Comparison of ENCODE assay signal across 26 mouse cellular contexts in genomic region chr2:135362948-135363347, GRCm38 (mm10).
A peak's percentile ranks its signal among the peaks of the same experiment; 100 is the strongest.
DNase-seq lines count a peak whose midpoint lies in the region; ATAC-seq and TF ChIP-seq lines count a peak whose summit lies in the region.
"Had no signal": no experiment of that assay in that cellular context is flagged by ENCODE, and none has a peak within 500 bp of the region (broad histone marks: within the 10 kb centered on the region; RNA-seq: fewer than 3 reads in every experiment).

No protein-coding gene starts in this region.

- no peaks in the 10 kb centered on the region for H3K79me2 ChIP-seq in C2C12 (ENCODE audit: control insufficient read depth, insufficient read depth)

- WGBS in midbrain, embryonic 10.5 days, result 90% methylated on average over 5 of the region's 5 CpGs
- 89% methylated on average over 5 of the region's 5 CpGs for WGBS in hindbrain, embryonic 14.5 days

- H3K4me1 ChIP-seq in midbrain, embryonic 10.5 days, result no peaks in the 10 kb centered on the region
- no peaks in the 10 kb centered on the region for H3K4me1 ChIP-seq in hindbrain, embryonic 14.5 days (replicated peaks; ENCODE audit: control insufficient read depth, insufficient read depth, low read length)
- H3K4me1 ChIP-seq: embryonic facial prominence, embryonic 13.5 days; embryonic facial prominence, embryonic 15.5 days; forebrain, embryonic 10.5 days; forebrain, embryonic 12.5 days had no signal

- H3K4me2 ChIP-seq in hindbrain, embryonic 14.5 days (replicated peaks), result no peak overlapping the region
- H3K4me2 ChIP-seq: embryonic facial prominence, embryonic 13.5 days; embryonic facial prominence, embryonic 15.5 days; forebrain, embryonic 12.5 days had no signal

- no peak overlapping the region for H3ac ChIP-seq in C2C12 (ENCODE audit: control insufficient read depth, insufficient read length, low read depth)

- no peak overlapping the region for H3K9ac ChIP-seq in hindbrain, embryonic 14.5 days
- H3K9ac ChIP-seq: embryonic facial prominence, embryonic 13.5 days; embryonic facial prominence, embryonic 15.5 days; forebrain, embryonic 12.5 days had no signal

- H3K9me3 ChIP-seq in midbrain, embryonic 10.5 days (replicated peaks), result no peaks in the 10 kb centered on the region
- no peaks in the 10 kb centered on the region for H3K9me3 ChIP-seq in hindbrain, embryonic 14.5 days (ENCODE audit: control insufficient read depth, low read length)
- H3K9me3 ChIP-seq: embryonic facial prominence, embryonic 13.5 days; embryonic facial prominence, embryonic 15.5 days; forebrain, embryonic 10.5 days; forebrain, embryonic 12.5 days had no signal

- peak; percentile 67 for ATAC-seq in granulocyte monocyte progenitor cell, adult 5-6 weeks (replicated peaks; ENCODE audit: poor library complexity, severe bottlenecking)
- ATAC-seq in megakaryocyte progenitor cell, adult 5-6 weeks (replicated peaks; ENCODE audit: poor library complexity), result peak; percentile 55
- no peak for ATAC-seq in hindbrain, embryonic 14.5 days (ENCODE audit: low FRiP score)
- ATAC-seq: activated CD4-positive, CD25-positive, alpha-beta regulatory T cell, adult 4 months; CD4-positive, CD25-positive, alpha-beta regulatory T cell, adult 4 months; forebrain, embryonic 16.5 days; Patski had no signal

- no peak for DNase-seq in kidney, adult 9 months
- DNase-seq in midbrain, embryonic 10.5 days (ENCODE audit: low spot score), result no peak
- no peak for DNase-seq in hindbrain, embryonic 14.5 days (ENCODE audit: low spot score)
- DNase-seq: adrenal gland, adult 8-10 months; adrenal gland, postnatal 14 days; adrenal gland, postnatal 36 days; cerebellum, adult 11-12 months; cerebellum, adult 2 months; cerebellum, adult 9-10 months; cerebellum, postnatal 10 days; cerebellum, postnatal 25 days; embryo, embryonic 11 days had no signal

- H3K79me3 ChIP-seq in C2C12 (ENCODE audit: low read depth), result no peaks in the 10 kb centered on the region

- no peak overlapping the region for H3K27ac ChIP-seq in midbrain, embryonic 10.5 days (replicated peaks)
- H3K27ac ChIP-seq in hindbrain, embryonic 14.5 days, result no peak overlapping the region
- H3K27ac ChIP-seq: embryonic facial prominence, embryonic 13.5 days; embryonic facial prominence, embryonic 15.5 days; forebrain, embryonic 10.5 days; forebrain, embryonic 12.5 days had no signal

- no peaks in the 10 kb centered on the region for H3K27me3 ChIP-seq in C2C12 (ENCODE audit: control insufficient read depth, insufficient read depth, insufficient read length)
- no peaks in the 10 kb centered on the region for H3K27me3 ChIP-seq in midbrain, embryonic 10.5 days (ENCODE audit: low read depth, poor library complexity, severe bottlenecking)
- H3K27me3 ChIP-seq in hindbrain, embryonic 14.5 days (ENCODE audit: control insufficient read depth, insufficient read depth, low read length), result no peaks in the 10 kb centered on the region
- H3K27me3 ChIP-seq: CH12.LX; embryonic facial prominence, embryonic 13.5 days; embryonic facial prominence, embryonic 15.5 days; forebrain, embryonic 12.5 days had no signal

- H3K4me3 ChIP-seq in C2C12 (ENCODE audit: insufficient read depth, poor library complexity, severe bottlenecking), result no peak overlapping the region
- no peak overlapping the region for H3K4me3 ChIP-seq in midbrain, embryonic 10.5 days
- no peak overlapping the region for H3K4me3 ChIP-seq in hindbrain, embryonic 14.5 days (replicated peaks; ENCODE audit: low read length)
- H3K4me3 ChIP-seq: embryonic facial prominence, embryonic 13.5 days; embryonic facial prominence, embryonic 15.5 days; erythroblast, embryonic 14.5 days; forebrain, embryonic 10.5 days; forebrain, embryonic 12.5 days had no signal

- no peaks in the 10 kb centered on the region for H3K36me3 ChIP-seq in C2C12 (ENCODE audit: control insufficient read depth, insufficient read depth)
- H3K36me3 ChIP-seq in midbrain, embryonic 10.5 days, result no peaks in the 10 kb centered on the region
- H3K36me3 ChIP-seq in hindbrain, embryonic 14.5 days (replicated peaks; ENCODE audit: control insufficient read depth, insufficient read depth), result no peaks in the 10 kb centered on the region
- H3K36me3 ChIP-seq: embryonic facial prominence, embryonic 13.5 days; embryonic facial prominence, embryonic 15.5 days; forebrain, embryonic 10.5 days; forebrain, embryonic 12.5 days; G1E had no signal

- no peak for TF ChIP-seq CTCF in C2C12 (IDR thresholded peaks at IDR 0.05; ENCODE audit: control insufficient read depth, insufficient read depth, insufficient read length)

TF ChIP-seq in C2C12, 6 proteins besides CTCF, POLR2A, EP300 and RAD21:
- TF ChIP-seq USF1 (IDR thresholded peaks at IDR 0.05; ENCODE audit: low read depth) (no peak), CEBPB (IDR thresholded peaks at IDR 0.05; ENCODE audit: low read depth) (peak; percentile 60)
